Mouse (Mus musculus) megakaryocyte, embryonic 14.5 days (primary cell): ENCODE measurements around the gene Traf7.

Source experiments
- FLI1 ChIP-seq: IDR thresholded peaks from 2 replicates; pipeline ENCODE4 v1.6.1; 2012; ENCODE audit warnings: low read length, inconsistent platforms, mixed read lengths
- GATA1 ChIP-seq: IDR thresholded peaks from 3 replicates; pipeline ENCODE4 v1.6.1; 2012; ENCODE audit warnings: mixed read lengths, low read length, inconsistent platforms, borderline replicate concordance

GRCm38 (mm10) chr17:24531064-24531463 lies 3.3 kb upstream of the Traf7 start:
- TF ChIP-seq FLI1 (no peak), GATA1 (no peak)
